Mouse (Mus musculus): ENCODE results near the gene Baiap2l2.

DNA sequence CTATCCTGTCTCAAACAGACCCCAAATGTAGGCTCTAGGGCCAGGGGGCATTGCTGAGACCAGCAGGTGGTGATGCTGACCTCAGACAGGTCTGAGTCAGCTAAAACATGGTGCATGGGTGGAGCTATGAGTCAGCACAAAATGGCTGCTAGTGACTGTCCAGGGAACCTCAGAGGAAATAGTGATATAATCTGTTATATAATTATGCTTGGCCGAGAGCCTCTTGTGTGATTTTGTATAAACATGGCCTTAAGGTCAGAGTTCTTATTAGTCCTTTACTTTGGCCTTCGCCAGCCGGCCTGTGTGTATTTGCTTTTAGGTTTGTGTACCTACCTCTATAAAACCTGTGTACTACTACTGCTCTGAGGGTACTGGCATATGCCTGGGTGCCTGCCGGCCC is 48.1 kb upstream of the Baiap2l2 start:
- TF ChIP-seq CTCF (IDR thresholded peaks at IDR 0.05; ENCODE audit: insufficient read depth, low read length) (no peak), POLR2A (IDR thresholded peaks at IDR 0.05; ENCODE audit: borderline replicate concordance, extremely low read depth, low read depth, low read length) (no peak)
